Mouse (Mus musculus) C2C12 (cell line): ENCODE data around the gene Lsm10.

Experiments used
- CTCF ChIP-seq: IDR thresholded peaks from one replicate; pipeline ENCODE4 v1.5.1; 2011; ENCODE audit not compliant: control insufficient read depth, insufficient read depth, insufficient read length
- USF1 ChIP-seq: IDR thresholded peaks from one replicate; pipeline ENCODE4 v1.6.1; 2011; ENCODE audit warnings: low read depth, mild to moderate bottlenecking, control low read depth, moderate library complexity

GRCm38 (mm10) chr4:126058997-126059362, 37.4 kb upstream of the Lsm10 start:
- TF ChIP-seq CTCF (no peak), USF1 (no peak)
